Mouse (Mus musculus) liver, postnatal 0 days (tissue): ENCODE measurements around the gene Rundc3a.

Source experiments
- CTCF ChIP-seq: sonication (generic); IDR thresholded peaks from 2 replicates; pipeline ENCODE4 v1.5.1; 2016; ENCODE audit warnings: antibody characterized with exemption, low read depth
- EP300 ChIP-seq: IDR thresholded peaks from 2 replicates; pipeline ENCODE4 v1.6.1; 2016; ENCODE audit warnings: antibody characterized with exemption, low read depth, mild to moderate bottlenecking

- TF ChIP-seq CTCF, result no peak
- TF ChIP-seq EP300, result no peak
These were observed 52.2 kb downstream of the Rundc3a start for GRCm38 (mm10) chr11:102445264-102445890.
